Mouse (Mus musculus) adrenal gland, adult (tissue): ENCODE data around the gene Adck2.

Experiments
- DNase-seq, 2 experiments: peaks; one replicate each; pipeline ENCODE4 v3.0.0; 2022 to 2023; ENCODE audit warnings: low spot score in 1 of 2; ENCODE audit not compliant: inconsistent age in 2 of 2

Adck2 gene

DNA sequence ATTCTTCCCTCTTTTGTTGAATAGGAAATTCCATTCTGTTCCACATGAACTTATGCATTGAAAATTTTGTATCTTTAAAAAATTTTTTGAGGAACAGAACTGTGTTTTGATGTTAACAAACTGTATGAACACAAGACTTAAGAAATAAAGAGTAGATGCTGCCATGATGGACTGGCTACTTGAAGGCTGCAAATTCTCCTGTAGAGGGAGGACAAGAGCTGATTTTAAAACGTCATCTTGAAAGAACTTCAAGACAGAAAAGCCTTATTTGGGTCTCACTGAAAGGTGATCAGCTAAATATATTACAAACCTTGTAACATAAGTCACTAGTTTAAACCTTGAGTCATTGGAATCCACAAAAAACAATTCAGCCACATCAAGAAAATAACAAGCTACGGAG is 36.5 kb downstream of the Adck2 start:
- no peak for DNase-seq

DNA sequence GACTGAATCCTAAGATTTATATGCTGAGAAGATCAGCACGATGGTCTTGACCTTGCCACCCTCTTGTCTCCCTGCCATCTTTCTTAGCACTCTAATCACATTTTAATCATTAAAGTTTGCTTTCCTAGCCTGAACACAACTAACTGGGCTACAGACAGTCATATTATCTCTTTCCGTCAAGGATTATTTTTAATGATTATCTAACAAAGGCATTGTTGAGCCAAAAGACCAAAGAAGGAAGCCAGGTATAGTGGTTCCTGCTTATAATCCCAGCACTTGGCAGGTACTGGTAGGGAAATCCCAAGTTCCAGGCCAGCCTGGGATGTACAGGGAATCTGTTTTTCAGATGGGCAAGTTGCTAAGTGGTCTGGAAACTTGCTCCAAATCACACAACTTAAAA is 37.6 kb downstream of the Adck2 start:
- DNase-seq = no peak
